Mouse (Mus musculus) retina, postnatal 7 days (tissue): ENCODE measurements around the gene Slc6a6.

ENCODE experiments used
- DNase-seq: peaks from one replicate; pipeline ENCODE4 v3.0.0-alpha.2; 2012; ENCODE audit warnings: low read depth, low spot score

Gene Slc6a6

DNA sequence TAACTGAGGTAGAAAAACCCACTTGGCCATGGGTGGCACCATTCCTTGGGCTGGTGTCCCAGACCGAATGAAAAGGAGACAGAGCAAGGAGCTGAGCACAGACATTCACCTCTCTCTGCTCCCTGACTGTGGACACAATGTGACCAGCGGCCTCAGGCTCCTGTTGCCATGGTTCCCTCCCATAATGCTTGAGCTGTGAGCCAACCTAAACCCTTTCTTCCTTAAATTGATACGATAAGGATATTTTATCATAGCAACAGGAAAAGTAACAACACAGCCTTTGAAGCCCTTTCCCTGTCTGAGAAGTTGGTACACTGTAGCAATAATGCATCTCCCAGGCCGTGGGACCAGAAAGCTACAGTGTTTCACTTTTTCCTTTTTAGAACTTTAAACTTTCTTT, 14.6 kb upstream of the Slc6a6 start:
- no peak for DNase-seq

DNA sequence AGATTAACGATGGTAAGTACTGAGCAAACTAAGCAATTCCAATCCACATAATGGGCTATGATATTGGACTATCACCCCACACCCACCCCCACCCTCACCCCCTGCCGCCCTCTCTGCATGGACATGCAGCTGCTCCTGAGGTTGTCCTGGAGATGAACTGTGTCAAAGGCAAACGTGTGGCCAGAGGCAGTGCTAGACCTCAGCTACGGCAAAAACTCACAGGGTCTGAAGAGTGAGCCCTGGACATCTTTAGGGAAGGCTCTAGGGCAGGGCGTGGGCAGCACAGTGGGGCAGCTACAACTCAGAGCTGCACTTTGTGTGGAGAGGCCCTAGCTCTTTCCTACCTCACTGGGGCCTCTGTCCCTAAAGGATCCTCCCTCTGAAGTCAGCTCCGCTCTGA, 13.6 kb upstream of the Slc6a6 start:
- DNase-seq: no peak

DNA sequence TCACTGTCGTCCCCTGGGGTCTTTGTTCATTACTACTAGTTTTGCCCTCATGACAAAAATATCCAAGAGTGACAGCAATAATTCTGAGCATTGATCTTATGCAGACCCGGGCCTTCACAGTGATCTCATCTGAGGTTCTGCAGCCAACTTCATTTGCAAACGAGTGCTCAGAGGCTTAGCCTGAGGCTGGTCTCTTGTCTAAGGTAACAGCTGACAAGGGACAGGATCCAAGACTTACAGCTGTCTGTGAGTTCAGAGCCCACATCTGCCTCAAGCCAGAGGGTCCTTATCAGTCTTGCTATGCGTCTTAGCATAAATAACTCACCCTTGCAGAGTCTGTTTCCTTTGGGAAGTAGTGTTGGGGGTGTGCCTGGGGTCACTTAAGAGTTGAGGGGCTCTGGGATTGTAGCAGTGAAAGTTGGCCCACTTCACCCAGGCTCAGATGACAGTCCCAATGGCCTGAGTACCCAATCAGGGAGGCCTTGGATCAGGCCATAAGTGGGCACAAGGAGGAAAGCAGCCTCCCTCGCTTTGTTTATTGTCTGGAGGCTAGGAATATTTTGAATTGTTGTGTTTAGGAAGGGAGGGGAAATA, 9.0 kb upstream of the Slc6a6 start:
- no peak for DNase-seq

DNA sequence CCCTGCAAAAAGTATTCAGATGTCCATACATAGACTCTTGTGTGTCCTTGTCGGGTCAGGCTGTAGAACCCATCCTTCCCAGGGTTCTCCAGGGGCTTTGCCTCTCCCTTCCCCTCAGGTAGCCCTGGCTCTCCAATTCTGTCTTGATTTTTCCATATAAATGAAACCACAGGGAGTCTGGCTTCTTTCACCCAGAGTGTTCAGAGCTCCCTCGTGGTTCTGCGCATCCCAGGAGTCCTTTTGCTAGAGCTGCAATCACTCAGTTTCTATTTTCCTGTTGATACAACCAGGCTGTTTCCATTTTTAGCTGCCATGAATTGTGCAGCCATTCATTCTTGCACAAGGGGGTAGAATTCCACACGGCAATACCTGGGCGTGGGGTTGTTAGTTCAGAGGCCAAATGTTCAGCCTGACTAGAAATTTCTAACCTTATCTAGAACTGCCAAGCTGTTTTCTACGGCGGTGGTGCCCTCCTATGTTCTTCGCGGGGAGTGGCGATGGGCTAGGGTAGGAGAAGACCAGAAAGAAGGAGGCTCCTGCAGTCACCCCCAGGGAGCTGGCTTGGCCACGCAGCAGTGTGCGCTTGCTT, 5.3 kb upstream of the Slc6a6 start:
- no peak for DNase-seq

DNA sequence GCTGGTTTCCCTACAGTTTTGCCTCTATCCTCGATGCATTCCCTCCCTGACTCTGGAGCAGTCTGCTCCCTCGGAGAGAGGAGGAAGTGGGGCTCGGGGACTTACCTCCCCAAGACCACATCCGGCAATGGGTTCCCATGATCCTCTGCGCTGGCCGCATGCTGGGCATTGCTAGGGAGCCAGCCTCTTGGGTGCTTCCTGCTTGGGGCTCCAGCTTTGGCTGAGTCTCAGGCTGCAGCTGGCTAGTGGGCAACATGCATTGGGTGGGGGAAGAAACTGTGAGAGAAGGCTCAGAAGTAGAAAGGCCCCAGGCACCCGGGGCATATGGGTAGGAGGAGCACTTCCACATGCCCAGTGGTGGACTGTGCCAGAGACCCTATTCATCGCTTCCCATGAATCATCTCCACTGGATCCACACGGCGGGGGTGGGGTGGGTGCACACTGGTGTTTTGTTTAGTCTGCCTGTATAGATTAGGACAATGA, 4.7 kb upstream of the Slc6a6 start:
- no peak for DNase-seq

DNA sequence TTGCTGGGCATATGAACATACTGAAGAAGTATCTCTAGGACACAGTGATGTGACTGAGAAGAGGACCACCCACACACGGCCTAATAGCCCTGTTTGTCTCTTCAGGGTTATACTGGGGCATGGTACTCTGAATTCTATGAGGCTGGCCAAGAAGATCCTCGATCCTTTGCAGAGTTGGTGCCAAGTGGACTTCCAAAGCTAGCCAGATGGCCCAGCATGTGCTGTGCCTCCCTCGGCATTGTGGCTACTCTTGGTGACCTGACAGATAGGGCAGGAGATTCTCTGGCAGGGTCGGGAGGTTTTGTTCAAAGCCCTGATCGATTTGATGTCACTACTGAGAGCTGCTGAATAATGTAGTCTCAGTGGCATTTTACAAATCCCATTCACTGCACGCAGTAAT, 4.1 kb upstream of the Slc6a6 start:
- no peak for DNase-seq

DNA sequence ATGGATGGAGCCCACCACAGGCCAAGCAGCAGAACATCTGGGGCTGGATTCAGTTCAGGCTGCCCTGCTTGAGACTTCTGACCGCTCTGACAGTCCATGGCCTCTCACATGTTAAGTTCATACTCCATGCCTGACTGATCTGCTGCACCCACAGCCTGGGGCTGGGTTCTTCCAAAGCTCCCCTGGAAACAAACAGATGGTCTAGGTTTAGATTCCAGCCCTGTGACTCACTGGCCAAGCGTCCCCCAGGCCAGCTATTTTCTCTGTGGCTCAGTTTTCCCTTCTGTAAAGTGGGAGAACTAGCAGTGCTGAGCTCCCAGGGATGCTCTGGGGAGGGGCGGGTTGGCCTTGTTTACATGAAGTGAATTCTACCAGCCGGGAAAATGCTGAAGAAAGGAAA, 2.0 kb upstream of the Slc6a6 start:
- no peak for DNase-seq

DNA sequence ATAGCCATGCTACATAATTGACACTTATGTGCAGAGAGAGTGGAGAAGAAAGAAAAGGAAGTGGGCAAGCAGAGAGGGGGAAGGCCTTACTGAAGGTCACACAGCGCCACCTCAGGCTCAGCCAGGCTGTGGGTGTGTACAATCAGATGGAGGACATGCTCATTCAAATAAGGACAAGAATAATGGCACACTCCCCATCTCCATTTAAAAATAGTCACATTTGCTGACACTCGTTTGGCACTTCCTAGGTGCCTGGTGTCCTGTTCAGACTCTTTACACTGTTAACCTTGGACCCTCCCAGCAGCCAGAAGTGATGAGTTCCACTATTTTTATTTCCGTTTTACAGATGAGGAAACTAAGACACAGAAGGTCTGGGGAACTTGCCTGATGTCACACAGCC, 732 bp upstream of the Slc6a6 start:
- DNase-seq: no peak

DNA sequence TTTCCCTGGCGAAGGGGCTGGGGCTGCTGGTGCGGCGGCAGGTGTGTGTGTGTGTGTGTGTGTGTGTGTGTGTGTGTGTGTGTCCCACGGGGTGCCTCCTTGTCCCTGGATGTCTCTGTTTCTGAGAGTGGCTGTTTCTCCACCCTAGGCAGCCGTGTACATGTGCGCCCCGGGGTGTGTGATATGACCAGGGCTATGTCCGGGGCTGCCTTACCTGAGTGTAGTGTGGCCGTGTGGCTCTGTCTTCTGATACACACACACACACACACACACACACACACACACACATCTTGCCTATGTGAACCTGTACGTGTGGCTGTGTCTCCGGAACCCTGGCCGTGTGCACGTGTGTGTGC, 599 bp downstream of the Slc6a6 start:
- DNase-seq: no peak

DNA sequence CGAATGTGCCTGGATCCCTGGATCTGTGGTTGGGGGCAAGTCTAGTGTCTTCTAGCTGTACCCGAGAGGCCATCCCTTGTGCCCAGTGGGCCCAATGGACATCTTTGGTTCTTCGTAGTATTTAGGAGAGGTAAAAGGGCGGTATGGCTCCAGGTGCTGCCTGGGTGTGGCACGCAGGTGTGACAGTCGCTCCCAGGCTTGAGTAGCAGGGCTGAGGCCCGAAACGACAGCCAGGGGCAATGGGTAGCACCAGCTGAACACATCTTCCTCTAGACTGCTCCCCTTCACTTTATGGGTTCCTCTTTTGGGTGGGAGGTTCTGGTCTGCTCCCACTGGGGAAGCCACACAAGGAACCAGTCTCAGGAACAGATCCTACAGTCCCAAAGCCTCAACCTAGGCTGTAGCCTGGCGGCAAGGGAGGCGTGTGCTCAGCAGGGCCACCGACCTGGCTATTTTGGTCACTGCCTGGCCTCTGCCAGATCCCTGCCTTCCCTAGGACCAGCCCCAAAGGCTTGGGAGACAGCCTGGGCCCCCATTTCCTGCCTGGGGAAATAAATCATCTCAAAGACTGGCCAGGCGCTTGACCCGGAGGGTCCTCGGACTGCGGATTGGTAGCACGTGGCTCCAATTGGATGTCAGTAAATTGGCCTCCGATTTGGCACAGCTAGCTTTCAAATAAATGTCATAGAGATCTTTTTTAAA, 1.1 kb downstream of the Slc6a6 start:
- DNase-seq: no peak

DNA sequence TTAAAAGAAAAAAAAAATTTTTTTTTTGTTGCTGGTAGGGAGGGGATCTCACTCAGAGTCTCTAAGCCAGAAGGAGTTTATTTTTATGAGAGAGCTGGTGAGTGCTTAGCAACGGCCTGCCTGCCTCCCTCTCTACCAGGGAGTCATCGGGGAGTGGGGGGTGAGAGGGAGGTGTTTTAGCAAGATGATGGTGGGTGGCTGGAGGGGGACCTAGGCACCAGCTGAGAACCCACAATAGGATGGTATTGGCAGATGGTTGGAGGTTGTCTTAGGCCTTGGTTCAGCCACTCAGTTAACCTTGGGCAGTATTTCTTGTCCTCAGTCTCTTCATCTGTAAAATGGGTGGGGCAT, 1.7 kb downstream of the Slc6a6 start:
- DNase-seq: no peak

DNA sequence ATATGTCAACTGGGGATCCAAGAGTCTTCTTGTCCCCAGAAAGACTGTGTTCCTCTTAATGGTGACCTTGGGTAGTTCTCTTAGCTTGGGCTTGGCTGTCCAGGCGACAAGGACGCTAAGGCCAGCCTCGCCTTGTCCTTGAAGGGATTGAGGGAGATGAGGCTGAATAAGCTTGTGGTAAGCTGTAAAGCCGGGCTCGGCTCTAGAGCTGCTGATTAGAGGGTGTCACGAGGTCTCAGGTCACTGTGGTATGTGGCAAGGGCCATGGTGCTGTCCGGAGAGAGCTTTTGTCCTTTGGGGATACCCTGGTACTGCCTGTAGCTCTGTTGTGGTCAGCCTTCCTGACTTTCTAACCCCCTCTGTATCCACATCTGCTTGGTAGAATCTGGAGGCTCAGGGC, 2.0 kb downstream of the Slc6a6 start:
- DNase-seq: peak; percentile 54

DNA sequence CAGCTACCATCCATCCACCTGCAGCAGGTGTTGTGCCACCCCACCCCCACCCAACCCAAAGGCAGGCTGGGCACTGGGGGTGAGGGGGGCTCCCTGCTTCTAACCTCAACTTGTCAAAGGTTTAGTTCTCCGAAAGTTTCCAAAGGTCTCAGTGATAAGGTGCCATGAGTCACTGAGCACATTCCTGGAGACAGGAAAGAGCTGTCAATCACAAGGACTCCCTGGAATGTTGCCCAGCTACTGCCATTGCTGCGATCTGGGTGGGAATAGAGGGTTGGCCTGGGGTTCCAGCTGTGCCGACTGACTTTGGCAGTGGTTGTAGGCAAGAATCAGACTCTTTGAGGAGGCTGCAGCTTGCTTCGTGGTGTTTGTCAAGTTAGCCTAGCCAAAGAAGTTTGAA, 2.7 kb downstream of the Slc6a6 start:
- DNase-seq: no peak

DNA sequence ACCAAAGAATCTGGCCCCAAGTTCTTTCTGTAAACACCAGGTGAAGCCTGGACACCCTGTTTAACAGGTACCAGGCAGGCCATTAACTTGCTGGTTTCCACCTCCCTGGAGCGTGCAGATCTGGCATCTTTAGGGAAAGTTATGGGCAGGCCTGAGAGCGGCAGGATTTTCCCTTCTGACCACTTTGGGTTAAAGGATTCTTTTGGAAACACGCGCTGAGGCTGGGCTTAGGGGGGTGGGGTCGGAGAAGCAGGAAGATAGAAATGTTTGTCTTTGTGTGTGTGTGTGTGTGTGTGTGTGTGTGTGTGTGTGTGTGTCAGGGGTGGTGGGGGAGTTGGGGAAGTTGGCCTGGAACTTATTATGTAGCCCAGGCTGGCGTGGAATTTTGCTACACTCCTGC, 4.2 kb downstream of the Slc6a6 start:
- no peak for DNase-seq

DNA sequence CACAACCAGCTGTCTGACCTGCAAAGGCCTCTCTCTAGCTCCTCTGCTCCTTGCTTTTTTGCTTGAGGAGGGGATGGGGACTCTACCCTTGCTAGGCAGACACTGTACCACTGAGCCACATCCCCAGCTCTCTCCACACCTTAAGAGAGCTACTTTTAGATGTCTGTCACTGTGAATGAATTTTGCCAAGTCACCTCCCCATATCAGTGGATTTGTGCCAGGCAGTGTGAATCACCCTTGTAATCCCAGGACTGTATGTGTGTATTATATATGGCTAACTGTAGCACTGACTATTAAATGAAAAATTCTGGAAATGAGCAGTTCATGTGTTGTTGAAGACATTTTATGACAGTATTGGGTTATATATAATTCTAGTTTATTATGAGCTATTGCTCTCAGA, 5.4 kb downstream of the Slc6a6 start:
- DNase-seq: no peak

DNA sequence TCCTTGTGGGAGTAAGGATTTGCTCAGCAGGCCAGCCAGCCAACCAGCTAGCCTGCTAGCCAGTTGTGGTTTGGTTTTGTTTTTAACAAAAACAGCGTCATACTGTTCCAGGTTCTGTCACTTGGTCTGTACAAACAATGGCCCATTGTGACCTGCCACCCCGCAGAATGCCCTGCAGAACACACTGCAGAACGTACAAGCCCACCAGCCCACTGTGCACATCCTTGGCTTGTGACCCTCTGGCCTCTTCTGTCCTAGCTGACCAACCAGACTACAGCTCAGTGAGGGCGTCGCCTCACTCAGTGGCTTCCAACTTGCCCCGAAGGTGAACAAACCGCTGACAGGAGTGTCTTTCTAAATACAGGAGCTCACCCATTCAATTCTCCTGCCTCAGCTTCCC, 6.4 kb downstream of the Slc6a6 start:
- no peak for DNase-seq

DNA sequence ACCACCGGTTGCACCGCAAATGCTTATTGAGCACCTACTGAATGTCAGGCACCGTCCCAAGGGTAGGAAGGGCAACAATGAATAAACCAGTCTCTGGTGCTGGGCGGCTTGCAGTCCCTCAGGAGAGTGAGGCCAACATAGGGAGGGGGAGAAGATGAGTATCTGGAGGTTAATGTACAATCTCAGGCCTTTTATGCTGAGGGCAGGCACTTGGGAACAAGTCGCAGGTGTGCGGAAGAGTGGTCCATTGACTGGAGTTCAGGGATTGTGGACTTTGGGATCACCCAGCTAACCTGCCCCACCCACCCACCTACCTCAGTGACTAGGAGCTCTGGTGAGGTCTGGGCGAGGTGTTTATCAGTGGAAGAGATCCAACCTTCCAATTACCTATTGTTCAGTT, 6.8 kb downstream of the Slc6a6 start:
- DNase-seq: no peak

DNA sequence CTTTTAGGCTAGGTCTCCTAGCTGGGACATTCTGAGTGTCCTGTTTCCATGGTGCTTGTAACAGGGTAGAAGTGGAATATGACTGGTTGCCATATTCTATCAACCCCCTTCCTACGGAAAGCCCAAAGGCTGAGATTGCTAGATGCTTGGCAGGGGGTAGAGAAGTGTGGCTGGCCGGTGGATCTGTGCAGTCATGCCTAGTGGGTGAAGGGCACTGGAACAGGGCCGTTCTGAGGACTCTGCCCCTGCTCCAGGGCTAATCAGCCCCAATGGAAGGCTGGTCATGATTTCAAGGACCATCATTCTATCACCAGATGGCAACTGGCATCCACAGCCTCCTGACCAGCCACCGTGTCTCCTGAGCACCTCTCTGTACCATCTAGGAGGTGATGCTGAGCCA, 7.7 kb downstream of the Slc6a6 start:
- DNase-seq: no peak

DNA sequence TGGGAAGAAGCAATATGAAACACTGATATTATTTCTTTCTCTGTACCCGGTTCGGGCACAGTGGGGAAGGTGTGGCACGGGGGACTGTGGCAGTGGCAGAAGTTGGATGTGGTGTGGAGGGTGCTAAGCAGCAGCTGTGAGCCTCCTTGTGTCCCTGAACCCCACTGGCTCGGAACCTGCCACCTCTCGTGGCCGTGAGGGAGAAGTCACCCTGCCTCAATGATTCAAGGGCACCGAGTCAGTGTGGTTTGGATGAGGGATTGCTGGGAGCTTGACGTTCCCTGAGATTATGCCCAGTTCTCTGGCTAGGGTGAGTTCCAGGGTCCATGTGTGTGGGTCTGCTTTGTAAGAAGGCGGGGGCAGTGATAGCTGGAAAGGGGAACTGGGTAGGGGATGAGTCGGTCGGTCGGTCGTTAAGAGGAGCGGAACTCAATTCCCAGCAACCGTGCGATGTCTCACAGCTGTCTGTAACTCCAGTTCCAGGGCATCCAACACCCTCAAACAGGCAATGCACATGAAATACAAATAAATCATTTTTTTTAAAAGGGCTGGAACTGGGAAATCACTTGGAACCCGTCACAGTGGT, 9.5 kb downstream of the Slc6a6 start:
- DNase-seq: no peak

DNA sequence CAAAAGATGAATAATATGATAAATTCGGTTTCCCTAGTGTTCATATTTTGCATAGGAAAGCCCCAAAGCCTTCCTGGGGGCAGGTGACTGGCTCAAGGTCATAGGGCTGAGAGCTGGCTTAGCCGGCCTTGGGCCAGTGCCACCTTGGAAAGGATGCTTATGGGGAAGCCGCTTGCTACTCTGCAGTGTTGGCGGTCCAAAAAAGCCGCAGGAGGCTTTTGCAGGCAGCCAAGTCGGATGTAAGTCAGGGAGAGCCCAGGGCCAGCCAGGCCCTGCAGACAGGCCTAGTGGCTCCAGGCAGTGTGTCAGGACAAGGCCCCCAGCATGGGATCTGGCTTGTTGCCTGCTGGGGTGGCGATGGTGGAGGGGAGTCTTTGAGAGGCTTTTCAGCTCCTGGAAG, 10.8 kb downstream of the Slc6a6 start:
- no peak for DNase-seq

DNA sequence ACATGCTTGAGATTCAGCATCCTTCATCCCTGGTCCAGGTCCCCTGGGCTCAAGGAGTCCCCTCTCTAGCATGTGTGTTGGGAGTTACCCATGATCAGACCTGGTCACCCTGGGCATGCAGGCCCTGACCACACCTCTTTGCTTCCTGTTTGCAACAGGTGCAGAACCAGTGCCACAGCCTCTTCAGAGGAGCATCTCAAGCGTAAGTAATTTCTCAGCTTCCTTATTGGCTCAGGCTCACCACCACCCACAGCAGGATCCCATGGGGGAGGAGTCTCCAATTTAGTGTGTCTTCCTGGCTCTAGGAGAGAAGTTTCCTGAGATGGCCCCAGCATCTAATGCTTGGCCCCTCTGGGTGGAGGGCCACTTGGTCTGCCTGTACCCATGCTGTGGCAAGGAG, 15.0 kb downstream of the Slc6a6 start:
- DNase-seq: no peak

DNA sequence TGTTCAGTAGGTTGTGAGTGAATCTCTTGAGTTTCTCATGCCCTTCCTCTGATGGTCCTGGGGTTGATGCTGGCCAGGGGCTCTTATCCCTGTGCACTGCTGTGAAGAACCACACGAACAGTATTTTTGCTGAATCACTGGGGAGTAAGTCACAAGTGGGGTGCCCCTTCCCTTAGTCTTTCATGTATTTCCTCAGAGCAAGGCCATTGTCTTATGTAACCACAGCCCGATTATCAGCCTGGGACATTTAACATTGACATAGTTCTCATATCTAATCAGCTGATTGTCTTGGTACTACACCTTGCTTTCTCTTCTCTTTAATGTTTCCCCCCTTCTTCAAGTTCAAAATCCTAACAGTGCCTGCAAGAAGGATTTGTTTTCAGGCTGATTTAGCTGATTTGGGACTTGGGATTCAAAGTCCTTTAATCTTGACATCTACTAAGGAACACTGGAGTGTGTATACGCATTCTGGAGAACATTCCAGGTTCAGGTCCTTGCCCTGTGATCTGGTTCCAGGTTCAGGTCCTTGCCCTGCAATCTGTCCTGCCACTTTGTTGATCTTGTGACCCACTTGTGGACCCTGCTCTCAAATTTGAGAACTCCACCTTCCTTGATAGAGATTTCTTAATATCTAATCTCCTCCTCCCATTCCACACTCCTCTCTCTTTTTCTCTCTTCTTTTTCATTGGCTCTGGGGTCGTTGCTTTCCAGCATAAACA, 15.8 kb downstream of the Slc6a6 start:
- no peak for DNase-seq
